Mouse (Mus musculus) limb, embryonic 12.5 days (tissue): ENCODE measurements around the gene Mea1. TPM values are rescaled to one million over a fixed set of nuclear protein-coding genes. Genes with fewer than 3 reads are reported as not detected.

ENCODE experiments used
- ATAC-seq: fragments of 200-750 bp; cut with Nextera tagmentation; 2 replicates; pipeline ENCODE4 v1.8.0; 2017; ENCODE audit warnings: low read depth, moderate TSS enrichment; ENCODE audit not compliant: insufficient number of reproducible peaks, insufficient read depth, low FRiP score, low TSS enrichment
- H3K27ac ChIP-seq: fragments of 300-500 bp; sonication (generic); 2 replicates; pipeline ENCODE4 v1.5.1; 2016; ENCODE audit warnings: mild to moderate bottlenecking, moderate library complexity
- H3K27me3 ChIP-seq: fragments of 300-500 bp; sonication (generic); 2 replicates; pipeline ENCODE4 v1.6.1; 2016; ENCODE audit warnings: mild to moderate bottlenecking, moderate library complexity
- H3K36me3 ChIP-seq: fragments of 300-500 bp; sonication (generic); 2 replicates; pipeline ENCODE4 v1.6.1; 2016; ENCODE audit warnings: mild to moderate bottlenecking, moderate library complexity
- H3K4me1 ChIP-seq: fragments of 300-500 bp; sonication (generic); replicated peaks from 2 replicates; pipeline ENCODE4 v1.6.1; 2016
- H3K4me2 ChIP-seq: fragments of 300-500 bp; sonication (generic); 2 replicates; pipeline ENCODE4 v1.6.1; 2016; ENCODE audit warnings: mild to moderate bottlenecking, moderate library complexity
- H3K4me3 ChIP-seq: fragments of 300-500 bp; sonication (generic); replicated peaks from 2 replicates; pipeline ENCODE4 v1.5.1; 2016; ENCODE audit warnings: mild to moderate bottlenecking
- H3K9ac ChIP-seq: fragments of 300-500 bp; sonication (generic); replicated peaks from 2 replicates; pipeline ENCODE4 v1.6.1; 2016; ENCODE audit warnings: mild to moderate bottlenecking, moderate library complexity
- H3K9me3 ChIP-seq: fragments of 300-500 bp; sonication (generic); 2 replicates; pipeline ENCODE4 v1.6.1; 2016; ENCODE audit warnings: mild to moderate bottlenecking, moderate library complexity
- WGBS: fragments of 180-500 bp; shearing (Covaris S2); methylation state at CpG from one replicate; pipeline ENCODE4 v1.1.7; 2016; 5-methylcytosine and 5-hydroxymethylcytosine counted together
- polyA plus RNA-seq: library from polyadenylated mRNA; unstranded; fragments of >200 nt; fragmentation: Nextera tagmentation; extraction: Ambion mirVana; gene quantifications from 2 replicates; pipeline ENCODE4 v1.2.1, GENCODE M21; 2016

Gene Mea1
- polyA plus RNA-seq, 1 experiment from 2014 or later = 137 TPM

DNA sequence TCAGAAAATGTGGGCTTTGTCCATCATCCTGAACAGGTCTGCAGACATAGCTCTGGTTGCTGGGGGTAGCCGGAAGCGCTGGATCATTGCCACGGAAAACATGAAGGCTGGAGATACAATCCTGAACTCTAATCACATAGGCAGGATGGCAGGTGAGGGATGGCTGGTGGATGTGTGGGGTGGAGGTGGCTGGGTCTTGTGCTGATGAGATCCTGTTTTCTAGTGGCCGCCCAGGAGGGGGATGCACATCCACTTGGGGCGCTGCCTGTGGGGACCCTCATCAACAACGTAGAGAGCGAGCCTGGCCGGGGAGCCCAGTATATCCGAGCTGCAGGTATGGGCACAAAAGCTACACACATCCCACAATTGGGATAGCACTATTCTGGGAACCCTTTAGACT is 30.2 kb upstream of the Mea1 start:
- peaks cover 24% of the 10 kb centered on the region for H3K36me3 ChIP-seq
- ATAC-seq = no peak
- H3K4me2 ChIP-seq = no peak overlapping the region
- H3K9me3 ChIP-seq = no peaks in the 10 kb centered on the region
- H3K4me1 ChIP-seq = peaks cover 50% of the 10 kb centered on the region
- no peak overlapping the region for H3K9ac ChIP-seq
- no peak overlapping the region for H3K4me3 ChIP-seq
- WGBS = 94% methylated on average over 9 of the region's 9 CpGs
- no peaks in the 10 kb centered on the region for H3K27me3 ChIP-seq
- H3K27ac ChIP-seq = no peak overlapping the region

- Histone ChIP-seq H3K4me3 (peak overlapping the region; percentile 70), H3K27ac (peak overlapping the region; percentile 95), H3K4me1 (peaks cover 42% of the 10 kb centered on the region), H3K9me3 (0 out of 2 replicates have a peak, but pooled peaks cover 3% of the 10 kb centered on the region), H3K36me3 (peaks cover 37% of the 10 kb centered on the region), H3K27me3 (no peaks in the 10 kb centered on the region), H3K4me2 (peak overlapping the region; percentile 87), H3K9ac (peak overlapping the region; percentile 94; the same call in 1 of the 2 replicates)
- no peak for ATAC-seq
- 35% methylated on average over 15 of the region's 15 CpGs for WGBS
These were observed 28.8 kb upstream of the Mea1 start for GRCm38 (mm10) chr17:46649811-46650210.

DNA sequence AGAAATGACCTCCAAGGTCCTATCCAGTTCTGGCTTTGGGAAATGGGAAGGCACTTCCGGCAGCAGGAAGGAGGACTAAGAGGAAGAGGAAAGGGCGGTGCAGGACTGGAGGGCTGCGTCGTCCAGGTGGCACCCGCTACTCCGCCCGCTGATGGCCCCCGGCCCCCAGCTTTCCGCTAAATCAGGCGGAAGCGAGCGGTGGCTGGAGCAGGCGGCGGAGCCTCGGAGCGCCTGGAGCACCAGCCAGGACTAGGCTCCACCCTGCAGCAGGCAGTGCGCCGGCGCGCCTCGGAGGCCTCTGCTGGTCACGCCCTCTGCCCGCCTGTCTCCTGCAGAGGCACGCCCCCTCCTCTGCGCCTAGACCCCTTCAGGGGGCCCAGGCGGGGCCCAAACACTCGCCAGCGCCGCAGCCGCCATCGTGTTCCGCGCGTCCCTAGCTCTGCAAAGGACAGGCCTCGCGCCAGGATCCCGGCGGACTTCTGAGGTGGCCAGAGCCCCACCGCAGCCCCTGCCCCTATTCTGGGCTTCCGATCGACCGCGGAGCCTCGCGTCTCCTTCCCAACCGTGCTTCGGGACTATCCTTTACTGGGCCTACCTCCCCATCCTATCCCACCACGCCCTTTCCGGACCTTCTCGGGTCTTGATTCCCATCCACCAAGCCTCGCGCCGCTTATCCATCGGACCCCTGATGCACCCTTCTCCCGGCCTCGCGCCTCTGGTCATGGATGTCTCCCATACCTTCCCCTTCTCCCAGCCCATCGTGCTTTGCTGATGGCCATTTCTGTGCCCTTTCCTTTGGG is 28.2 kb upstream of the Mea1 start, which contains the start of gene Cul7:
Gene Cul7 (plus strand): TSS at position 106 of the 800 bp plus-strand sequence.
- WGBS = under 1% methylated on average over 50 of the region's 58 CpGs
- 0 out of 2 replicates have a peak, but pooled peaks cover 4% of the 10 kb centered on the region for H3K9me3 ChIP-seq
- H3K27me3 ChIP-seq = no peaks in the 10 kb centered on the region
- peaks cover 36% of the 10 kb centered on the region for H3K4me1 ChIP-seq
- peak within 1 kb of the TSS; percentile 70 for H3K4me3 ChIP-seq
- H3K36me3 ChIP-seq = peaks cover 42% of the 10 kb centered on the region
- peak within 1 kb of the TSS; percentile 94 for H3K9ac ChIP-seq
- peak within 1 kb of the TSS; percentile 87 for H3K4me2 ChIP-seq
- peak; percentile 94 for ATAC-seq
- peak within 1 kb of the TSS; percentile 95 for H3K27ac ChIP-seq

- Histone ChIP-seq H3K4me1 (peaks cover 35% of the 10 kb centered on the region), H3K9me3 (0 out of 2 replicates have a peak, but pooled peaks cover 4% of the 10 kb centered on the region), H3K9ac (peak overlapping the region; percentile 94), H3K4me2 (peak overlapping the region; percentile 87), H3K27ac (peak overlapping the region; percentile 95; the same call in 1 of the 2 replicates), H3K36me3 (peaks cover 51% of the 10 kb centered on the region), H3K27me3 (no peaks in the 10 kb centered on the region), H3K4me3 (peak overlapping the region; percentile 70)
- 80% methylated on average over 17 of the region's 17 CpGs for WGBS
- ATAC-seq = no peak
These were observed 27.3 kb upstream of the Mea1 start for GRCm38 (mm10) chr17:46651292-46651691.

DNA sequence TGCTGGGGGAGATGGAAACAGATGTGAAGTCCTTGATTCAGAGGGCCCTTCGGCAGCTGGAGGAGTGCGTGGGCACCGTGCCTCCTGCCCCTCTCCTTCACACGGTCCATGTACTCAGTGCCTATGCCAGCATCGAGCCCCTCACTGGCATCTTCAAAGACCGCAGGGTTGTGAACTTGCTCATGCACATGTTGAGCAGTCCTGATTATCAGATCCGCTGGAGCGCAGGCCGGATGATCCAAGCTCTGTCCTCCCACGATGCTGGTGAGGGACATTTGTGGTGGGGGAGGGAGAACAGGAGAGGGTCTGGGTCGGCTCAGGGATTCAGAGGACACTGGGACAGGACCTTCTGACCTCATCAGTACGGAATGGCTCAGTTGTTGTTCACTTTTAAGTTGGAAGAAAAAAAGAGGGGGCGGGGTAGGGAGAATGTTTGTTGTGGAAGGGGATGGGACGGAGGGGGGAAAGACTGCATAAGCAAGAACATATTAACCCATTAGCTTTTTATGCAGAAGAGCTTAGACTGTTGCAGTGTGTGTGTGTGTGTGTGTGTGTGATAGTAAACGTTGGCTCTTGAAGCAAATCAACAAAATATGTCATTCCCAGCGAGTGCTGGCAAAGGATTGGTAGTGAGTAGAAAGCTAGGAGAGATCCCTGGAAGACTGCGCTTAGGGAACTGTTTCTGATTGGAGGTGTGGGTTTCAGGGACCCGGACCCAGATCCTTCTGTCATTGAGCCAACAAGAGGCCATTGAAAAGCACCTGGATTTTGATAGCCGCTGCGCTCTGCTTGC is 26.6 kb upstream of the Mea1 start:
- ATAC-seq = no peak
- peaks cover 57% of the 10 kb centered on the region for H3K36me3 ChIP-seq
- peak overlapping the region; percentile 94 for H3K9ac ChIP-seq
- H3K4me3 ChIP-seq = peak overlapping the region; percentile 70
- no peak overlapping the region for H3K27ac ChIP-seq
- H3K27me3 ChIP-seq = no peaks in the 10 kb centered on the region
- peaks cover 30% of the 10 kb centered on the region for H3K4me1 ChIP-seq
- H3K9me3 ChIP-seq = 0 out of 2 replicates have a peak, but pooled peaks cover 4% of the 10 kb centered on the region
- H3K4me2 ChIP-seq = peak overlapping the region; percentile 87
- 70% methylated on average over 20 of the region's 20 CpGs for WGBS

- Histone ChIP-seq H3K4me3 (no peak overlapping the region), H3K9me3 (0 out of 2 replicates have a peak, but pooled peaks cover 4% of the 10 kb centered on the region), H3K9ac (no peak overlapping the region), H3K4me1 (peaks cover 18% of the 10 kb centered on the region), H3K4me2 (no peak overlapping the region), H3K36me3 (peaks cover 88% of the 10 kb centered on the region), H3K27me3 (no peaks in the 10 kb centered on the region), H3K27ac (no peak overlapping the region)
- 70% methylated on average over 6 of the region's 6 CpGs for WGBS
- no peak for ATAC-seq
These were observed 22.5 kb upstream of the Mea1 start for GRCm38 (mm10) chr17:46656054-46656453.

GRCm38 (mm10) chr17:46661351-46661750 is 17.2 kb upstream of the Mea1 start:
- Histone ChIP-seq H3K27ac (no peak overlapping the region), H3K4me3 (no peak overlapping the region), H3K4me2 (no peak overlapping the region), H3K9me3 (no peaks in the 10 kb centered on the region), H3K27me3 (no peaks in the 10 kb centered on the region), H3K4me1 (no peaks in the 10 kb centered on the region), H3K36me3 (peaks cover 99% of the 10 kb centered on the region), H3K9ac (no peak overlapping the region)
- no peak for ATAC-seq
- 91% methylated on average over 9 of the region's 9 CpGs for WGBS

- WGBS = 80% methylated on average over 12 of the region's 12 CpGs
- H3K9ac ChIP-seq = no peak overlapping the region
These were observed 16.6 kb upstream of the Mea1 start for GRCm38 (mm10) chr17:46661981-46662380.

GRCm38 (mm10) chr17:46662730-46663129 is 15.9 kb upstream of the Mea1 start:
- H3K36me3 ChIP-seq = peaks cover 97% of the 10 kb centered on the region
- no peak overlapping the region for H3K9ac ChIP-seq
- no peak overlapping the region for H3K27ac ChIP-seq
- no peaks in the 10 kb centered on the region for H3K9me3 ChIP-seq
- no peaks in the 10 kb centered on the region for H3K4me1 ChIP-seq
- no peak overlapping the region for H3K4me3 ChIP-seq
- 91% methylated on average over 5 of the region's 5 CpGs for WGBS
- H3K27me3 ChIP-seq = no peaks in the 10 kb centered on the region
- no peak overlapping the region for H3K4me2 ChIP-seq
- ATAC-seq = no peak

More at GRCm38 (mm10) chr17:46661981-46662380, 16.6 kb upstream of the Mea1 start:
- Histone ChIP-seq H3K4me2 (no peak overlapping the region), H3K4me1 (no peaks in the 10 kb centered on the region), H3K4me3 (no peak overlapping the region), H3K36me3 (peaks cover 99% of the 10 kb centered on the region), H3K27me3 (no peaks in the 10 kb centered on the region), H3K9me3 (no peaks in the 10 kb centered on the region), H3K27ac (no peak overlapping the region)
- ATAC-seq = no peak

DNA sequence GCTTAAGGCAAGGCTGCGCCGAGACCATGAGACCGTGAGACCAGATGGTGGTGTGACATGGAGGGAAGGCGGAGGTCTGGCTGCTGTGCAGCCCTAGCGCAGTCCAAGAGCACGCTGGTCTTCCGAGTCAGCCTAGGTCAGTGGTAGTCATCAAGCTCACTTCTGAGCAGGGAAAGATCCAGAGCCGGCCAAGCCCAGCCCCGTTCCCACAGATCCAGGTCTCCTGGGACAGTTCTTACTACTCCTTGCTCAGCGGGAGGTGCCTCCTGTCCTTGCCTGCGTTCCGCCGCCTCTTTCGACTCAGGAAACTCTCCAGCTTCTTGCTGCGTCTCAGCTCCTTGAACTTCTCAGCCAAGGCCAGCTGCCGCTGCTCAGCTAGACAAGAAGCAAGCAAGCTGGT is 10.9 kb upstream of the Mea1 start:
- Histone ChIP-seq H3K9ac (no peak overlapping the region), H3K4me1 (no peaks in the 10 kb centered on the region), H3K36me3 (peaks cover 84% of the 10 kb centered on the region), H3K27me3 (no peaks in the 10 kb centered on the region), H3K4me2 (no peak overlapping the region), H3K4me3 (no peak overlapping the region), H3K9me3 (no peaks in the 10 kb centered on the region; the same call in 1 of the 2 replicates), H3K27ac (no peak overlapping the region)
- no peak for ATAC-seq
- 94% methylated on average over 16 of the region's 16 CpGs for WGBS

DNA sequence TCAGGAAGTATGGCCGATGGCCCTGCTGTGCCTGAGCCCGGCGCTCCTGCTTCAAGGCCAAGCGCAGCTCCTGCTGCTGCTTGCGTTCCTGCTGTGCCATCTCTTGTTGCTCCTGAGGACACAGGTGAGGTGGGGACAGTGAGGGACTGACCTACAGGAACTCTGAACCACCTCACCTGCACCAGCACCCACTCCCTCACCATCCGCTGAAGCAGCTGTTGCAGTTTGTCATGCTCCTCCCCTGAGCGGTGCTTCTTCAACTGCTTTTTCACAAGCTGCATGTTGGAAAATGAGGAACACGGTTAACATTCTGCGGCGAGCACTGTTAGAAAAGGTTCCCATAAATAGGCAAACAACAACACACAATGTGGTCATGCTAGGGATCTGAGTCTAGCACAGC is 8.7 kb upstream of the Mea1 start:
- 93% methylated on average over 10 of the region's 10 CpGs for WGBS
- H3K4me3 ChIP-seq = no peak overlapping the region
- H3K4me1 ChIP-seq = peaks cover 15% of the 10 kb centered on the region
- no peak overlapping the region for H3K9ac ChIP-seq
- H3K27ac ChIP-seq = no peak overlapping the region
- H3K27me3 ChIP-seq = no peaks in the 10 kb centered on the region
- no peak for ATAC-seq
- H3K36me3 ChIP-seq = peaks cover 68% of the 10 kb centered on the region
- H3K4me2 ChIP-seq = no peak overlapping the region
- H3K9me3 ChIP-seq = no peaks in the 10 kb centered on the region; the same call in 1 of the 2 replicates
